Mouse (Mus musculus) left cerebral cortex, postnatal 14 days (tissue): ENCODE measurements around the gene Lmnb2. TPM values are rescaled to one million over a fixed set of nuclear protein-coding genes. Genes with fewer than 3 reads are reported as not detected.

ENCODE experiments used
- DNase-seq, 2 experiments: peaks; one replicate each; pipeline ENCODE4 v3.0.0; 2021 to 2022; ENCODE audit warnings: low spot score in 2 of 2, mixed read lengths in 1 of 2
- intact Hi-C: fragments of 180-260 bp; cut with DNase I; formaldehyde crosslinking; loops from one replicate; pipeline ENCODE4 v1.15.1; 2025
- total RNA-seq, 2 experiments: library from RNA; stranded (reverse); gene quantifications; 2 replicates each; pipeline ENCODE4 v1.2.3; 2021

Gene Lmnb2
- total RNA-seq, 2 experiments from 2014 or later = 19.7 to 20.1 TPM

DNA sequence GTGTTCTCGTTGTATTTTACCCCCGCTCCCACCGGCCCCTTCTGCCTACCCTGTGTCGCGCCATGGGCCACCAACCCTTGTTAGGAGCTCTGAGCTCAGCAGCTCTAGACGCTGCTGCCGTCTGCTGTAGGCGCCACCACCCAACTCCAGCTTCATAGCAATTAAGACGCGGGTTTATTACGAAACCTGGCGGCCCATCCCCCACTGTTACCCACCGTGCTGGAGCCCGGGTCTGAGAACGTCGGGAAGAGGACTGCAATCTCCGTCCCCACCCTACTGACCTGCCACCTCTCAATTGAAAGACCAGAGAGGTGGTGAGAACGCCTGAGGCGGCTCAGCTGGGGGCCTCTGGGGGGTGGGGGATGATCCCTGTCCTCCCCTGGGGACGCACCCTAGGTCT lies 14.2 kb upstream of the Lmnb2 start:
- peak; percentile 39 to 42 for DNase-seq
- intact Hi-C loops = no loop called here

DNA sequence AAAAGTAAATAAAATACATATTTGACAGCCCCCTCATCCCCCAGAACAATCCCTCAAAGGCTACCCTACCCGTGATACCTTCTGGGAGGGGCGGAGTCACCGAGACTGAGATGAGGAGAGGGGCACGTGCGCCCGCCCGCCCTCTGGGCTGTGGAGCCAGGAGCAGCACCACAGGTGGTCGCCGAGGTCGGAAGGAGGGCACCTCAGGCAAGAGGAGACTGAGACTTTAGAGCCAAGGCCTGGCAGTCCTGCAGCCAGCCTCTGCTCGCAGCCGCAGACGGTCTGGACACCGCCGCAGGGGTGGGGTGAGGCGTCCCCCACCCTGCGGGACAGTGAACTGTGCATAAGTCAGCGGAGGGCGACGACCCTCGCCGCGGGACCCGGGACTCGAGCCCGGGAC lies 13.7 kb upstream of the Lmnb2 start:
- intact Hi-C loops = no loop called here
- DNase-seq = no peak

DNA sequence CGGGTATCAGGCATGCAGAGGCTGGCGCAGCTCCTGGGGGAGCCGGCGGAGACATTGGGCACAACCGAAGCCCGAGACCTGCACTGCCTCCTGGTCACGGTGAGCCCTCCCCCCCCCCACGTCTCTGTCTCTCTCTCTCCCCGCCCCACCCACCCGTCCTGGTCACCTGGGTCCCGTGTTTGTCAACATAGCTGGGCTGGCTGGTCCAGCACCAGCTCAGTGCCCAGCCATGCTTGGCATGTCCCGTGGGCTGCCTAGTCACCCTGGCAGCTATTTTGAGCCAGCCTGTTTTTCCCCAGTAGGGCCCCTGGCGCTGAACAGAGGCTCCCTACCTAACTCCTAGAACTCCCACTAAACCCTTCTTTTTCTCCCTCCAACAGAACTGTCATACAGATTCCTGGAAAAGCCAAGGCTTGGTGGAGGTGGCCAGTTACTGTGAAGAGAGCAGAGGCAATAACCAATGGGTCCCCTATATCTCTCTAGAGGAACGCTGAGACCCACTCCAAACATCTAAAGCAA lies 13.2 kb upstream of the Lmnb2 start:
- intact Hi-C loops = no loop called here
- no peak for DNase-seq

DNA sequence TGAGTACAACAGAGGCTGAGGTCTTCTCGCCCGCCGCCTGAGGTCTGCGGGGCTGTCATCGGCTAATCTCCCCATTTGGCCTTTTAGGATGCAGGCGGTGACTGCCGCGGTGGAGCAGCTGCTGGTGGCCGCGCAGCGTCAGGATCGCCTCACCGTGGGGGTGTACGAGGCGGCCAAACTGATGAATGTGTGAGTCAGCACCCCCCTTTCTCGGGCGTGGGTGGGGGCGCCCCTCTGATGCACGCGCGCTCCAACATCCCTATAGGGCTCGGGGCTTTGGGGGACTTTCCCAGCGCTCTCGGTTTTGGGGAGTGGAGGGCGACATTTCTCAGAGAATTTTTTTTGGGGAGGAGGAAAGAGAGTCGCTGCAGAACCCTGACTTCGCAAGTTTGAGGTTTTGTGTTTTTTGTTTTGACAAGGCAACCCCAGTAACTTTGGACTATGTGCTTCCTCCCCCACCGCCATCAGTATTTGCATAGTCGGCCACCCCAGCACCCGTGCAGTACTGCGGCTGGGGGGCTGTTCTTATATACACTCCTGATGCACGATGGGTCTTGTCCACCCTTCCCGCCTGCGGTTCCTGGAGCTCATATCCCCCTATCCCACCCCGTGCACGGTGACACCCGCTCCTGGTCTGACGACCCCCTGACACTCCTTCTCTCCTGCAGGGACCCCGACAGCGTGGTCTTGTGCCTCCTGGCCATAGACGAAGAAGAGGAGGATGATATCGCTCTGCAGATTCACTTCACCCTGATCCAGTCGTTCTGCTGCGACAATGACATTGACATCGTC lies 12.5 kb upstream of the Lmnb2 start:
- intact Hi-C loops = no loop called here
- peak in 1 of 2 experiments; percentile 48 for DNase-seq

DNA sequence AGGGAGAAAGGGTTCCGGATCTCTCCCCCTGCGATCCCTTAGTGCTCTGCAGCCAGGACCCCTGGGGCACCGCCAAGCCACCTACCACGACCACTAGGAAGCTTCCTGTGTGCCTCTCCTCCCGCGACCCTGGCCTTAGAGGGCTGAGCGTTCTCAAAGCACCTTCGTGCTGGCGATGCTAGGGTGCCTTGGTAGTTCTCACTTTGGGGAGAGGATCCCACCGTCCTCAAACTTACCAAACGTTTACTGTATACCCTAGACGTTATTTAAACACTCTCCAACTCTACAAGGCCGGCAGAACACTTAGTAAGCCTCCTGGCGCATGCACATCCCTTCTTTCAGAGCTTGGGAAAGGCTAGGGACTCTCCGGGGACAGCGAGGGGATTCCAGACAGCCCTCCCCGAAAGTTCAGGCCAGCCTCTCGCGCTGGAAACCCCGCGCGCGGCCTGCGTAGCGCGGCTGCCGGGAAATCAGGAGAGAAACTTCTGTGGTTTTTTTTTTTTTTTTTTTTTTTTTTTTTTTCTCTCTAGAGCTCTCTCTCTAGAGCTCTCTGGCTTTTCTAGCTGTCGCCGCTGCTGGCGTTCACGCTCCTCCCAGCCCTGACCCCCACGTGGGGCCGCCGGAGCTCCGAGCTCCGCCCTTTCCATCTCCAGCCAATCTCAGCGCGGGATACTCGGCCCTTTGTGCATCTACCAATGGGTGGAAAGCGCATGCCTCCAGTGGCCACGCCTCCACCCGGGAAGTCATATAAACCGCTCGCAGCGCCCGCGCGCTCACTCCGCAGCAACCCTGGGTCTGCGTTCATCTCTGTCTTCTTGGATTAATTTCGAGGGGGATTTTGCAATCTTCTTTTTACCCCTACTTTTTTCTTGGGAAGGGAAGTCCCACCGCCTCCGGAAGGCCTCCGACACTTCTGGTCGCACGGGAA lies 11.5 kb upstream of the Lmnb2 start, which contains the start of gene Gadd45b:
Gadd45b (plus strand) TSS at position 775 of the 928 bp plus-strand sequence.
- DNase-seq = peak; percentile 99
- intact Hi-C loops = loop anchor here (2.0 kb wide), 1 partner anchor 65 kb away; no protein-coding TSS in a partner anchor

DNA sequence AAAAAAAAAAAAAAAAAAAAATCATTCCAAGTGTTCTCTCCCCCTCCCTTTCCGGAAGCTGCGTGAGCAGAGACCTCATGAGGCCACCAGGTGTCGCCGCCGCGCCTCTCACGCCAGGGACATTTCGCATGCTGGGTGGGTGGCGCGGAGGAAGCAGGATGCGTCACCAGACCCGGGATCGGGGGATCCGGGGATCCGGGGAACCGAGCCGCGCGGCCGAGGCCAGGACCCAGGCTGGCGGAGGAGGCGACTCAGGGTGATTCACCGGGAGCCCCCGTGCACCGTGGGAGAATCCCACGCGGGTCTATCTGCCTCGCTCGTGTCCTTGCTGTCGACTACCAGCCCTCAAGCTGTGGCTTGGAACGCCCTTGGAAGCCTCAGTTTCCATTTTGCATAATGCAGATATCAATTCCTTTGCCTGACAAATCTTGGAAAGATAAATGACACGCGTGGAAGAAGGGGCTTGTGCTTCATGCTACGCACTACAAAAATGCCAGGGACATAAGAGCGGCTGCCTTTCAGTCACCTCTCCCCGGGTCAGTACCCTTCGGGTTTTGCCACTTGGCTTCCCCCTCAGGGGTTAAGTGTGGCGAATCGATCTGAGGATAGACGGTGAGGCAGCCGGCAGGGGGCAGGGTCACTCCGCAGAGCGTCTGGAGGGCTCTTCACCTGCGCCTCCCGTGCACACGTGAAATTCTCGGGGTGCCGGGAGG lies 10.7 kb upstream of the Lmnb2 start:
- intact Hi-C loops = loop anchor here (1.0 to 2.0 kb wide), 2 partner anchors 60 to 66 kb away; no protein-coding TSS in a partner anchor
- DNase-seq = peak; percentile 95

DNA sequence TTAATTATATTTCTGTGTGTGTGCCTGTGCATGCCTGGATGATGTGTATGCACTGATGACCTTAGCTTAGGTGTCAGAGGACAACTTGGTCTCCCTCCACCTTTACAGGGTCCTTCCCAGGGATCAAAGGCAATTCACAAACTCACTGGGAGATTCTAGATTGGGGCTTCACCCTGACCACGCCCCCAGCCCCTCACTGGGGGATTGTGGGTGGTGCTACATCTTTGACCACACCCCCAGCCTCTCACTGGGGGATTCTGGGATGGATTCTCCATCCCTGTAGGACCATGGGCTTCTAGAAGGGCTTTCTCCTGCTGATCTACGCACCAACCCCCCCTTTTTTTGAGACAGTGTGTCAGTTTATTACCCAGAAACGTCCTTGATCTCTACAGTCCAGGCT lies 7.4 kb upstream of the Lmnb2 start:
- intact Hi-C loops = no loop called here

DNA sequence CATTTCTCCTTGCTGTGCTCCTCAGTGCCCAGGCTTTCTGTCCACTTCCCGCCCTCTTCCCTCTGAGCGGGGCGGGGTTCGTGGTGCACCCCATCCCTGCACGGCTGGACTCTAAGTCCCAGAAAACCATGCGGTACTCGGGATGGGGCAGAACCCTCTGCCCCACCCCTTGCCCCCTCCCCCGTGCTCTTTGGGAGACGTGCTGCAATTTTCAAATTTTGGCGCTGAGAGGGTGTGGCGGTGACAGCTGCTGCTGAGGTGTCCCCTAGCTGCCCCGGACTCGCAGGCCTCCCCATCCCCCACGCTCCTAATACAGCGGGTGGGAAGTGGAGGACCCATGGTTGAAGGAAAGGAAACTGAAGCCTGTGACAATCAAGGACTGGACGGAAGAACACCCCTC lies 3.9 kb upstream of the Lmnb2 start:
- intact Hi-C loops = no loop called here
- DNase-seq = no peak

More for the DNA sequence above, 7.4 kb upstream of the Lmnb2 start:
- no peak for DNase-seq

DNA sequence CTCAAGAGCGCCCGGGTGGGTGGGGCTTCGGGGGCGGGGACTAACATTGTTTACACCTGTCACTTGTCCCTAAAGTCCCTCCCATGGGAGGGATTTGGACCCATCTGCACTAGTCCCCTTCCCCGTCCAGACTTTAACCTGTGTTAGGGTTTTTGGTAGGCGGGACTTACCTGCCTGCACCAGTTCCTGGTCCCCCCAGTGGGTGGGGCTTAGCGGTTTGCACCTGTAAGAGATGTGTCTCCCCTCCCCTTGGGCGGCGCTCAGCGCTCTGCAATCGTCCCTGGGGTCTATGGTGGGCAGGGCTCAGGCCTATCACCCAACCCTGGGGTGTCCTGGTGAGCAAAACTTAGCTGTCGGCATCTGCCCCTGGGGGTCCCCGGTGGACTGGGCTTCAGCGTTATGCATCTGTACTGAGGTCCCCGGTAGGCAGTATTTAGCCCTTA lies 688 bp downstream of the Lmnb2 start:
- intact Hi-C loops = no loop called here
- DNase-seq = no peak

DNA sequence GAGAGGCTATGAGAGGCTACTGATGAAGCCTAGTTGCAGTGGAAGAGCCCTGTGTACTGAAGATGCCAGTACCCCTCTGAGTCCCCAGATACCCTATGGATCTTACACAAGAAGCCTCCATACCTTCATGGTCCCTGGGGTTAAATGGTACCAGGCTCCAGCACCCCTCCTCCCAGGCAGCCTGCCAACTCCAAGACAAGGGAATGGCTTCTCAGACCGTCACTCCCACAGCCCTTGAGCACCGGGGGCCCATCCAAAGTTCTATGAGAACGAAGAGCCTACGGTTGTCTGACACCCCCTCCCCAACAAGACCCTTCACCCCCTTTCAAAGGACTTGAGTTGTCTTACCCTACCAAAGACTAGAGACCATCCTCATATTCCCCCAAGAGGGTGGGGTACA lies 2.3 kb downstream of the Lmnb2 start:
- DNase-seq = no peak
- intact Hi-C loops = no loop called here

DNA sequence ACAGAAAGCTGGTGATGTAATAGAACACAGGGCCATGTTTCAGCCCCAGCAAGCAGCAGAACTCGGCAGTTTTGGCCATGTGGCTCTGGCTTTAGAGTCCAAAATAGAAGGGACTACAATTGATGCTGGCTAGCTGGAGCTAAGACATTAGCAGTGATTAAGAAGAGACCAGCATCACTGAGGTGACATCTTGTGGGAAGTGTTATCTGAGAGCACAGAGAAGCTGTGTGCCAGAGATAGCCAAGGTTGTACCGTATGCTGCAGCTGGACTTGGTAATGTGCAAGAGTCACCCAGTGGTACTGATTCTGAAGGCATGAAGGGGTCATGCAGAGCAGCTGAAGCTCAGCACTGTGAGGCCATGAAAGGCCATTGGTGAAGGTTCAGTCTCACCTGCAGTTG lies 2.8 kb downstream of the Lmnb2 start:
- intact Hi-C loops = no loop called here
- DNase-seq = no peak

DNA sequence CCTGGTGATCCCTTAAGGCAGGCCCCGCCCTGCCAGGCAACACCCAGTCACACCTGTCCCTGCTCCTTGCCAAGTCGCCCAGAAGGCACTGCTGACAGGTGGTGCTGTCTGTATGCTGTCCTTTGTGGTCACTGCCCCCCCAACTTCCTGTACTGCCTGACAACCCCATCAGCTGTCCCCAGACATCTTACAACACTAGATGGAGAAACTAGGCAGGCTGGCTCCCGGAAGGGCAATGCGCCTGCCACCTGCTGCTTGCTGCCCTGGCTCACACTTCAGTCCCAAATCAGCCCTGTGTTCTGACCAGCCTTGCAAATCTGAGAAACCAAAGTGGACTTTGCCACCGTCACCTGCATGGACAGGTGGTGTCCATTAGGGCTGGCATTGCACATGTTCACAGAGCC lies 3.8 kb downstream of the Lmnb2 start:
- DNase-seq = no peak
- intact Hi-C loops = no loop called here

DNA sequence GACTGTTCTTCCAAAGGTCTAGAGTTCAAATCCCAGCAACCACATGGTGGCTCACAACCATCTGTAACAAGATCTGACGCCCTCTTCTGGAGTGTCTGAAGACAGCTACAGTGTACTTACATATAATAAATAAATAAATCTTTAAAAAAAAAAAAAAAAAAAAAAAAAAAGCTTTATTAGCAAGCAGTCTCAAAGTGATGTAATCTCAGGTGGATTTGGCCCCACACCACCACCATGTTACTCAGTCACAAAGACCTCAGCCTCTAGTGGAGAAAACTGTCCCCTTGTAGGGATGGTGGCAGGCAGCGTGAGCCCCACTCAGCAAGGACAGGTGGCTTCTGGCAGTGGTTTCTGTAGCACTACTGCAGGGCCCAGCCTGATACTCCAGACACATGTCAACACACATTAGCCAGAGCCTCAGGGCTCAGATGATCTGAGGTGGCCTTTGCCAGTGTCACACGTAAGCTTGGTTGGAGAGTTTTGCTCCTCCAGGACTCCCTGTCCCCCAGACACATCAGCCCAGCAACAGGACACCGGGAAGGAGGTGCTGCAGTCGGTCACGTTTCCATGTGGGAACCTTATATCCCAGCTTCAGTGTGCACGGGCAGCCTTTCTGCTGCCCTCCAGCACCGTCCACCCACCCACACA lies 4.6 kb downstream of the Lmnb2 start:
- no peak for DNase-seq
- intact Hi-C loops = no loop called here

DNA sequence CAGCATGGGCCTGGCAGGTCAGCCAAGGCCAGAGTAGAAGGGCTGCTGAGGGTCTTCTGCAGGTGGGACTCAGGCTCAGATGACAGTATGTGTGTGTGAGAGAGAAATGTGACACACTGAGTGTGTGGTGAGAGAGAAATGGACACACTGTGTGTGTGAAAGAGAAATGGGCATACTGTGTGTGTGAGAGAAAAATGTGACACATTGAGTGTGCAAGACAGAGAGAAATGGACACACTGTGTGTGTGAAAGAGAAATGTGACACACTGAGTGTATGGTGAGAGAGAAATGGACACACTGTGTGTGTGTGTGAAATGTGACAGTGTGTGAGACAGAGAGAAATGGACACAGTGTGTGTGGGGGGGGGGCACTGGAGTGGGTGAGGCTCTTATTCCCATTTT lies 6.2 kb downstream of the Lmnb2 start:
- intact Hi-C loops = no loop called here
- no peak for DNase-seq

DNA sequence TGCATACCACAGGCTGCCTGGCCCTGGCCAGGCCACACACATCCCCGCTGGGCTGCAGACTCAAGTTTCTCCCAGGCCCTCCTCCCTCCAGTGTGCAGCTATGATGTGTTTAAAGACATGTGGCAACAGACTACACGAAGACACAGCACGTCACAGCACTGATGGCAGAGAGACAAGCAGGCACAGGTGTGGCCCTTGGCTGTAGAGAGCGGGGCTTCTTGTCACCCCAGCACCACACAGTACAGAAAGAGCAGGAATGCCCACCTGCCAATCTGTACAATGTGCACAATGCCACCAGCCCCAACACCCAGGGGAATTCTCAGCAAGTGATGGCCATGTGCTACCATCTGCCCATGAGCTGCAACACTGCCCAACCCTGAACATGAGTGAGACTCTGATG lies 6.7 kb downstream of the Lmnb2 start:
- intact Hi-C loops = no loop called here
- no peak for DNase-seq

DNA sequence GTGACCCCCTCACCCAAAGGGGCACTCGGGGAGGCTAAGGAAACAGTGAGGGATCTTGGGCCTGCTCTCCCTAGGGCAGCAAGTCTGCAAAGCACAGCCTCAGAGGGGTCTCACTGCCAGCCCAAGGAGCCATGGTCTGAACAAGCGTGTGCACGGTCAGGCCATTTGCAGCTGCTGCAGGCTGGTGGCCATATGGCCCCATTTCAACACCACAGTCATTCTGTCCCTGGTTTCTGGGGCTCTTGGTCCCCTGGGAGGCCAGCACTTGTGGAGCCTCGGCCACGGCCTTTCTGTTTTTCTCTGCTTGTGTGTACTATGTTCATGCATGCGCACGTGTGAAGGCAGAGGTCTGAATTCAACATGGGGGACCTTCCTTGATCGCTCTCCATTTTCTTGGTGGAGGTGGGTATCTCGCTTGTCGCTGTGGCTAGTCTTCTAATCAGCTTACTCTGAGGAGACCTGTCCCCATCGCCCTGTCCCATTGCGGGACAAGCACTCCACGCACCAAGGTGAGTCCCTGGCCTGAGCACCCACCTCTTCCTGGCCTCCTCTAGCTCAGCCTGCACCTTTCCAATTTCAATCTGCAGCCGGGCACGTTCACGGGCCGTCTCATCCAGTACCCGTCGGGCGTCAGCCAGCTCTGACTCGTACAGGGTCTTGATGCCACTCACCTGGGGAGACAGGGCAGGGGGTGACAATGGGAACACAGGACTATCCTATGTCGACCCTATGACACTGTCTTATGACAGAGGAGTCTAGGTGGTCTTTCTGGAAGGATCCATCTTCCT lies 8.5 kb downstream of the Lmnb2 start:
- intact Hi-C loops = no loop called here
- DNase-seq = no peak

DNA sequence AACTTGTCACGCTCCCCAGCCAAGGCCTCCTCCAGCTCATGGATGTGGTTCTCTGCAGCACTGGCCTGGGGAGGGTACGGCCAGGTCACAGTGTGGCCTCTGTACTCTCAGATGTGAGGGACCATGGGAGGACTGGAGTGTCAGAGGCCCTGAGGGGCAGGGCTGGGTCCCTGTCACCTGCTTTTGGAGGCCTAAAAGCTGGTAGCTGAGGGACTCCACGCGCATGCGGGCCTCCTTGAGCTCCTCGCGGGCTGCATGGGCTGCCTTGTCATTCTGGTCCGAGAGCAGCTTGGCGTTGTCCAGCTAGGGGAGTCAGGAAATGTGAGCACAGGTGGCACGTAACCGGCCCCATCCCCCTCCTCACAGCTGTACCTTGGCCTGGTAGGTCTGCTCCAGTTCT lies 13.3 kb downstream of the Lmnb2 start:
- DNase-seq = no peak
- intact Hi-C loops = no loop called here

DNA sequence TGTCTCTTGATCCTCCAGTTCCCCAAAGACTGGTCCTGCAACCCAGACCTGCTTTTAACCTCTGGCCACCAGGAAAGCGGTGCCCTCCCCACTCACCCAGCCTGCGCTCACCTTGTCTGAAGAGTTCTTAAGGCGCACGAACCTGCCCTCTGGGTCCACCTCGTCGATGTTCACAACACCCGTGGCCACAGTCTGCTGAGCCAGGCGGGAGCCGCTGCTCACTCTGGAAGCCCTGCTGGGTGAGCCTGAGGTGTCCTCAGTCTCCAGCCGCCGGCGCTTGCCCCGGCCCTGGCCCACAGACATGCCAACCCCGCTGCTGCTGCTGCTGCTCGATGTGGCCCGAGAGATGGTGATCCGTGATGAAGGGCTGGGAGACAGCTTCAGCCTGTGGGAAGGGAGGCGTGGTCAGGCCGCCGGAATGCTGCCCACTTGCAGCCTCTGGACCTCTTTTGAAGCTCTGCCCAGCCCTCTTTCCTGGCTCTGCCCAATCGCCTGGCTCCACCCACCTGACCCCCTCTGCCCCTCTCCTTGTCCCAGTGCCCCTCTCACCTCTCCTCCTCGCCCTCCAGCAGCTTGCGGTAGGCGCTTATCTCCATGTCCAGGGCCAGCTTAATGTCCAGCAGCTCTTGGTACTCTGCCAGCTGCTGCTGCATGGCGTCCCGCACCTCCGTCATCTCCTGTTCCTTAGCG lies 13.9 kb downstream of the Lmnb2 start:
- no peak for DNase-seq
- intact Hi-C loops = no loop called here
